Mouse (Mus musculus) brown adipose tissue, adult 24 weeks (tissue): ENCODE results near the gene Ttc17. TPM values are rescaled to one million over a fixed set of nuclear protein-coding genes. Genes with fewer than 3 reads are reported as not detected.

Experiments used
- H3K27ac ChIP-seq: fragments of 200-500 bp; replicated peaks from 2 replicates; pipeline ENCODE4 v1.5.1; 2012; ENCODE audit warnings: low read depth, mild to moderate bottlenecking, low read length
- H3K4me1 ChIP-seq: fragments of 200-500 bp; 2 replicates; pipeline ENCODE4 v1.6.1; 2012; ENCODE audit warnings: low read length, mixed read lengths; ENCODE audit not compliant: control insufficient read depth, insufficient read depth, insufficient read length
- H3K4me3 ChIP-seq: fragments of 200-500 bp; 2 replicates; pipeline ENCODE4 v1.5.1; 2012; ENCODE audit warnings: low read depth, mild to moderate bottlenecking, low read length, moderate library complexity; ENCODE audit not compliant: insufficient read depth
- polyA plus RNA-seq: library from polyadenylated mRNA; stranded (reverse); fragments of >200 nt; gene quantifications from 2 replicates; pipeline ENCODE4 v1.2.4, GENCODE M21; 2012; ENCODE audit not compliant: missing spikeins, insufficient read depth, insufficient read length

Gene Ttc17
- 7.6 and 14.0 TPM in 2 replicates for polyA plus RNA-seq

- Histone ChIP-seq H3K4me3 (peak within 1 kb of the TSS; percentile 100), H3K4me1 (peaks cover 10% of the 10 kb centered on the region; the same call in 1 of the 2 replicates), H3K27ac (peak within 1 kb of the TSS; percentile 98)
Measured at GRCm38 (mm10) chr2:94406083-94406957, at the start of gene Ttc17. Gene Ttc17, minus strand, starts transcription at chr2:94406689.

GRCm38 (mm10) chr2:94449643-94450042 lies 43.2 kb upstream of the Ttc17 start:
- Histone ChIP-seq H3K4me1 (no peaks in the 10 kb centered on the region), H3K4me3 (no peak overlapping the region), H3K27ac (no peak overlapping the region)

GRCm38 (mm10) chr2:94436952-94437351 lies 30.5 kb upstream of the Ttc17 start:
- Histone ChIP-seq H3K27ac (peak overlapping the region; percentile 87), H3K4me1 (peaks cover 16% of the 10 kb centered on the region), H3K4me3 (peak overlapping the region; percentile 93)

- no peak overlapping the region for H3K27ac ChIP-seq
- H3K4me3 ChIP-seq = no peak overlapping the region
- peaks cover 21% of the 10 kb centered on the region for H3K4me1 ChIP-seq
Measured at GRCm38 (mm10) chr2:94435481-94435880, 29.0 kb upstream of the Ttc17 start.

GRCm38 (mm10) chr2:94434833-94435232 lies 28.3 kb upstream of the Ttc17 start:
- Histone ChIP-seq H3K4me1 (peaks cover 21% of the 10 kb centered on the region), H3K27ac (no peak overlapping the region), H3K4me3 (no peak overlapping the region)

- peaks cover 21% of the 10 kb centered on the region for H3K4me1 ChIP-seq
- no peak overlapping the region for H3K27ac ChIP-seq
- no peak overlapping the region for H3K4me3 ChIP-seq
Measured at GRCm38 (mm10) chr2:94432214-94432613, 25.7 kb upstream of the Ttc17 start.

GRCm38 (mm10) chr2:94428456-94428855 lies 22.0 kb upstream of the Ttc17 start:
- Histone ChIP-seq H3K27ac (no peak overlapping the region), H3K4me3 (no peak overlapping the region), H3K4me1 (peaks cover 10% of the 10 kb centered on the region)

GRCm38 (mm10) chr2:94407441-94407840 lies 952 bp upstream of the Ttc17 start:
- Histone ChIP-seq H3K4me3 (peak overlapping the region; percentile 100), H3K27ac (no peak overlapping the region), H3K4me1 (peaks cover 7% of the 10 kb centered on the region; the same call in 1 of the 2 replicates)

GRCm38 (mm10) chr2:94407021-94407420 lies 532 bp upstream of the Ttc17 start:
- Histone ChIP-seq H3K27ac (no peak overlapping the region), H3K4me1 (peaks cover 9% of the 10 kb centered on the region; the same call in 1 of the 2 replicates), H3K4me3 (peak overlapping the region; percentile 100)

GRCm38 (mm10) chr2:94405397-94406082 lies 949 bp downstream of the Ttc17 start:
- Histone ChIP-seq H3K4me3 (peak overlapping the region; percentile 100), H3K27ac (peak overlapping the region; percentile 98), H3K4me1 (peaks cover 10% of the 10 kb centered on the region; the same call in 1 of the 2 replicates)

GRCm38 (mm10) chr2:94404512-94405240 lies 1.8 kb downstream of the Ttc17 start:
- peaks cover 10% of the 10 kb centered on the region; the same call in 1 of the 2 replicates for H3K4me1 ChIP-seq
- no peak overlapping the region for H3K27ac ChIP-seq
- no peak overlapping the region for H3K4me3 ChIP-seq

- H3K4me3 ChIP-seq = no peak overlapping the region
- H3K4me1 ChIP-seq = peaks cover 10% of the 10 kb centered on the region; the same call in 1 of the 2 replicates
- no peak overlapping the region for H3K27ac ChIP-seq
Measured at GRCm38 (mm10) chr2:94402561-94402960, 3.9 kb downstream of the Ttc17 start.

GRCm38 (mm10) chr2:94402096-94402495 lies 4.4 kb downstream of the Ttc17 start:
- Histone ChIP-seq H3K4me1 (peaks cover 10% of the 10 kb centered on the region; the same call in 1 of the 2 replicates), H3K27ac (no peak overlapping the region), H3K4me3 (no peak overlapping the region)

GRCm38 (mm10) chr2:94401006-94401405 lies 5.5 kb downstream of the Ttc17 start:
- peaks cover 10% of the 10 kb centered on the region; the same call in 1 of the 2 replicates for H3K4me1 ChIP-seq
- no peak overlapping the region for H3K27ac ChIP-seq
- H3K4me3 ChIP-seq = no peak overlapping the region
